Mouse (Mus musculus) B cell, adult 62 days (primary cell): ENCODE data around the gene Ermard. TPM values are rescaled to one million over a fixed set of nuclear protein-coding genes. Genes with fewer than 3 reads are reported as not detected.

Source experiments
- total RNA-seq: library from RNA; stranded (reverse); gene quantifications from 4 replicates; pipeline ENCODE4 v1.2.4, GENCODE M21; 2023

Ermard gene
- total RNA-seq, result 148 to 179 TPM (median 164 TPM) in 4 replicates

GRCm38 (mm10) chr17:15041175-15041729, at the start of gene Ermard, which contains the start of the genes Tcte3 and Gm3448:
Ermard (plus strand) TSS chr17:15041208.
Tcte3 (minus strand) TSS chr17:15041488.
Gm3448 (minus strand) TSS chr17:15041537.

DNA sequence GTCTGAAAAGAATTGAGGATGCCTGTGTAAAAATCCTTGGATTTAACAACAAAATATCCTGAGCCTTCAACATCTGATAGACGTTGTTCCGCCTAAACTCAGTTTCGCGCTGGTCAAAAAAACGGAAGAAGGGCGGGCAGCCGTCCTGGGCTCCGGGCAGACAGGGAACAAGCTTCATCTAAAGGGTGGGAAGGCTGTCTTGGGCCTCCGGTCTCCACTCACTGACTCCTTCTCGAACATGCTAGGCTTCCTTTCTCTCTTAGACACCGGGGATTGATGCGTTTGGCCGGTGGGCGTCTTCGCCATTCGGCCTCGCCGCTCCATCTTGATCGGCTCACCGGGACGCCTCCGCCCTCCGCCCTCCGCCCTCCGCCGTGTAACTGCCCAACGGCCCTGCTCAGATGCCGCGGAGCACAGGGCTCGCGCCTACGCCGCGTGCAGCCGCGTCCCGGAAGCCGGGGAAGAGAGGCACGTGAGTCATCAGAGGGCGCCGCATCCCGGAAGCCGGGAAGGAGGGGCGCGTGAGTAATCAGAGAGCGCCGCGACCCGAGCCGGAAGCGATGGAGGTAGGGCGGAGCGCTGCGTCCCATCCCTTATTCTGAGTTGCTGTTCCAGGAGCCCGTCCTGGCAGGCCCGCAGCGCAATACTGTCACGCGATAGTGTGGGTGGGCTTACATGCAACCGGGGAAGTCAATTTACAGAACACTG, 31.1 kb upstream of the Ermard start, which contains the start of gene Gm3435:
Gene Gm3435, plus strand, starts transcription at position 471 of the 708 bp plus-strand sequence.

Other genes starting within 250 kb of the Ermard start
- gene Wdr27, start 98.0 kb upstream of the Ermard start, total RNA-seq, result not detected in 4 replicates
- gene 1600012H06Rik, start 98.0 kb upstream of the Ermard start, total RNA-seq, result 20.8 to 23.4 TPM (median 21.8 TPM) in 4 replicates
- 30.3 to 36.8 TPM (median 34.4 TPM) in 4 replicates for gene Phf10, start 79.9 kb upstream of the Ermard start, total RNA-seq
- gene 9030025P20Rik, start 62.7 kb upstream of the Ermard start, total RNA-seq, result 21.2 to 25.4 TPM (median 22.4 TPM) in 4 replicates
- gene Gm3417, start 62.4 kb upstream of the Ermard start, total RNA-seq, result not detected in 4 replicates
- gene Gm3435, start 31.0 kb upstream of the Ermard start, total RNA-seq, result 4.4 to 8.4 TPM (median 6.1 TPM) in 4 replicates
- 0.91 to 2.3 TPM (median 1.3 TPM) in 3 of 4 replicates, not detected in the other for gene Tcte3, start 280 bp downstream of the Ermard start, total RNA-seq
- 8.3 to 11.0 TPM (median 10.2 TPM) in 4 replicates for gene Gm3448, start 329 bp downstream of the Ermard start, total RNA-seq